Mouse (Mus musculus): ENCODE results near the gene Gtf3c1.

DNA sequence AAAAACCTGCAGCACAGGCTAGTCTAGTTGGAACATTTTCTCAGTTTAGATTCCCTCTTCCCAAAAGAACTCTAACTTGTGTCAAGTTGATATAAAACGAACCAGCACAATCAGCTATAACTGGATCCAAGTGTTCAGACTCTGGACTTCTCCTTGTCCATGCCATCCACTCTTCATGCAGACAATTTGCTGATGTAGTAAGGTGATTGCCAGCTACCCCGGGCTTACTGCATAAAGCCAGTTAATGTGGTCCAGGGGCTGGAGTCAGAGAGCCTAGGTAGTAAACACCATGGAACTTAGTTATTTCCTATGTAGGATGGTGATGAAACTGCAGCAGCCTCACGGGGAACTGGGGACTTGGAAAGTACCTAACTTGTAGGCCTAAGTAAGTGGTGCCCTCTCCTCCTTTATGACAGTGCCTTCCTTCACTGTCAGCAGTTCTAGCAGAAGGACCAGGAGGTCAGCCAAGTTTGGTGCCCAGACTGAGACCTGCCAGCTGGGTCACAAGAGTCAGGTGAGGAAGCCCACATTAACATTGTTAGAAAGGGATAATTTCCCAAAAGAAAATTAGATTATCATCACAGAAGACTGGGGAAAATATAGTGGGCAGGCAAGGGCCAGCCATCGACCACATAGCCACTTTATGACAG lies 28.9 kb upstream of the Gtf3c1 start:
- TF ChIP-seq POLR2A (IDR thresholded peaks at IDR 0.05; ENCODE audit: borderline replicate concordance, control insufficient read depth, low read depth, low read length) (no peak), CTCF (IDR thresholded peaks at IDR 0.05; ENCODE audit: control insufficient read depth, insufficient read depth, low read length) (no peak)

Data from bone marrow, adult 2 months (tissue).